Mouse (Mus musculus): ENCODE data around the gene Tmem52. TPM values are rescaled to one million over a fixed set of nuclear protein-coding genes. Genes with fewer than 3 reads are reported as not detected.

Tmem52 gene
- total and polyA plus RNA-seq, 2 experiments from 2014 or later: 0.12 TPM; not detected in 1

DNA sequence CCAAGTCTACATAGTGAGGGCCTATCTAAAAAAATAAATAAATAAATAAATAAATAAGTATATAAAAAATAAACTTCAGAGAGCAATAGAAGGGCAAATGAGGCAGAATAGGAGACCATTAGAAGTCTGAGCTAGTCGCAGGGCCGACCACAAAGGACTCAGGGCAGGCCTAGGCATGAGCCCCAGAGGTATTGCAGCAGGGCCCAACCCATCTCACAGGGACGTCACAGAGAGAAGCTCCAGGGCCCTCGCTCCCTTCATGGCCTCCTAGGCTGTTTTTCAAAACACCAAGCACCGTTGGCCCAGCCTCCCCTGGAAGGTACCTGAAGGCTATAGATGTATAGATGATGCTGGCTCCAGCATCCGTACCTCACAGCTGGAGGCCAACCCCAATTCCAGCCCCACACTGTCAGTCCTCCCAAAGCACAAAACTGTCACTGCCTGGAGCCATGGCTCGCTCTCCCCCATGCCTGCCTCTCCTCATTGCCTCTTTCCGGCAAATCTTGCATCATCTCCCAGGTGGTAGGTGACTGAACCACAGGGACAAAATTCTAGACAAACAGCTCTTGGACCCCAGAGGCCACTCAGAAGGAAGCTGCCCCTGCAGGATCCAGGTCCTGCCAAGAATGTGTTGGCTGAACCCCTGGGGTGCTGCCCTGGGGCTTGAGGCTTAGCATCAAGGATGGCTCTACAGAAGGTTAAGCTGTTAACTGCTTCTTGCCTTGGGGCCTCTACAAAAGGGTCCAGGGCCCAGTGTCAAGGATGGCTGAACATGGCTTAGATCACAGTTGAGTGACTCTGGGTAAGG is 14.0 kb downstream of the Tmem52 start:
- no peak overlapping the region for H3K4me2 ChIP-seq (ENCODE audit: low read depth, low read length)
- H3K4me3 ChIP-seq (ENCODE audit: low read depth, low read length): no peak overlapping the region
- no peaks in the 10 kb centered on the region for H3K36me3 ChIP-seq (replicated peaks; ENCODE audit: control insufficient read depth, insufficient read depth, low read length)
- ATAC-seq (ENCODE audit: insufficient read depth, low read depth) (no peak), DNase-seq (ENCODE audit: low spot score) (no peak)
- no peak overlapping the region for H3K27ac ChIP-seq (ENCODE audit: low read depth)
- H3K27me3 ChIP-seq (ENCODE audit: control insufficient read depth, insufficient read depth, low read length): no peaks in the 10 kb centered on the region
- no peak overlapping the region for H3K9ac ChIP-seq (replicated peaks; ENCODE audit: low read depth, low read length)
- peaks cover 11% of the 10 kb centered on the region for H3K4me1 ChIP-seq (ENCODE audit: control insufficient read depth, insufficient read depth)
- WGBS: 91% methylated on average over 8 of the region's 8 CpGs
- no peak for TF ChIP-seq CTCF (IDR thresholded peaks at IDR 0.05; ENCODE audit: low read depth)
- TF ChIP-seq EP300 (IDR thresholded peaks at IDR 0.05; ENCODE audit: low read depth): no peak
- H3K9me3 ChIP-seq (replicated peaks; ENCODE audit: control insufficient read depth, low read length): no peaks in the 10 kb centered on the region

DNA sequence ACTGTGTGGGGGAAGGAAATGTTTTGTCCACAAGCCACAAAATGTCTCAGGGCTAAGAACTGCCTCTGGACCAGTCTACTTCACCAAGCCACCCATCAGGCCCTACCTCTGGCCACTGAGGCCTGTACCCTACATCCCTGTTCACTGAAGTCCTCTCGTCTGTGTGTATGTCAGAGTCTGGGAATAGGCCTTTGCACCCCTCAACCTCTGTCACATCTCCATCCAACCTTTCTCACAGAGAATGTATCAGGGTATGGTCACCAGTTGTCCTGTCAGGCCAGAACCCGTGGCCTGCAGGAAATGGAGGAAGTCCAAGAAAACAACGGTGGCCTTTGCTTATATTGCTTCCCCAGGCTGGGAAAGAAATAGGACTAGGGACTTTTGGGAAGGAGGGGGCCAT is 16.6 kb downstream of the Tmem52 start:
- DNase-seq (ENCODE audit: low spot score) (no peak), ATAC-seq (ENCODE audit: insufficient read depth, low read depth) (no peak)
- no peak overlapping the region for H3K9ac ChIP-seq (replicated peaks; ENCODE audit: low read depth, low read length)
- WGBS: 64% methylated on average over 3 of the region's 3 CpGs
- H3K27ac ChIP-seq (ENCODE audit: low read depth): peak overlapping the region; percentile 22; the same call in 1 of the 2 replicates
- H3K36me3 ChIP-seq (replicated peaks; ENCODE audit: control insufficient read depth, insufficient read depth, low read length): no peaks in the 10 kb centered on the region
- H3K4me3 ChIP-seq (ENCODE audit: low read depth, low read length): no peak overlapping the region
- no peak overlapping the region for H3K4me2 ChIP-seq (ENCODE audit: low read depth, low read length)
- peaks cover 37% of the 10 kb centered on the region for H3K4me1 ChIP-seq (ENCODE audit: control insufficient read depth, insufficient read depth)
- TF ChIP-seq CTCF (IDR thresholded peaks at IDR 0.05; ENCODE audit: low read depth) (no peak), EP300 (IDR thresholded peaks at IDR 0.05; ENCODE audit: low read depth) (no peak)
- H3K27me3 ChIP-seq (ENCODE audit: control insufficient read depth, insufficient read depth, low read length): no peaks in the 10 kb centered on the region
- no peaks in the 10 kb centered on the region for H3K9me3 ChIP-seq (replicated peaks; ENCODE audit: control insufficient read depth, low read length)

DNA sequence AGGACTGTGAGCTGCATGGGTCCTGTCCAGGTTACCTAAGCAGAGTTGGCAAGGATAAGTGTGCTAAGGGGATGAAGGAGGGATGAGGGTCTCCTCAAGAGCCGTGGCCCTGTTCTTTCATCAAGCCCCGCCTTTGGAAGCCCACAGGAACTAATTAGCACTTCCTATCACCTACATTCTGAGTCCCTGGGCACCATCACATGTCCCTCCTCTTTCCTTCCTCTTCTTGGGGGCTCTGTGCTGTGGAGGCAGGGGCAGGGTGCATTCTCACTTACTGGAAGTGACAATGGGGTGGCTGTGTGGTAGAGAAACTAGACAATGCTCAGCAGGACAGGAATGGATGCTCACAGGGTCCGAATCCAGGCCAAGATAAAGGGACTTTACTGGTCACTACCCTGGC is 18.8 kb downstream of the Tmem52 start:
- DNase-seq (ENCODE audit: low spot score): no peak
- no peaks in the 10 kb centered on the region for H3K9me3 ChIP-seq (replicated peaks; ENCODE audit: control insufficient read depth, low read length)
- TF ChIP-seq EP300 (IDR thresholded peaks at IDR 0.05; ENCODE audit: low read depth): no peak; the same call in 1 of the 2 replicates
- TF ChIP-seq CTCF (IDR thresholded peaks at IDR 0.05; ENCODE audit: low read depth): no peak
- no peaks in the 10 kb centered on the region for H3K27me3 ChIP-seq (ENCODE audit: control insufficient read depth, insufficient read depth, low read length)
- H3K4me2 ChIP-seq (ENCODE audit: low read depth, low read length): no peak overlapping the region
- no peak for ATAC-seq (ENCODE audit: insufficient read depth, low read depth)
- 33% methylated on average over 3 of the region's 3 CpGs for WGBS
- no peaks in the 10 kb centered on the region for H3K36me3 ChIP-seq (replicated peaks; ENCODE audit: control insufficient read depth, insufficient read depth, low read length)
- H3K27ac ChIP-seq (ENCODE audit: low read depth): peak overlapping the region; percentile 86
- peaks cover 36% of the 10 kb centered on the region for H3K4me1 ChIP-seq (ENCODE audit: control insufficient read depth, insufficient read depth)
- H3K9ac ChIP-seq (replicated peaks; ENCODE audit: low read depth, low read length): no peak overlapping the region
- no peak overlapping the region for H3K4me3 ChIP-seq (ENCODE audit: low read depth, low read length)

DNA sequence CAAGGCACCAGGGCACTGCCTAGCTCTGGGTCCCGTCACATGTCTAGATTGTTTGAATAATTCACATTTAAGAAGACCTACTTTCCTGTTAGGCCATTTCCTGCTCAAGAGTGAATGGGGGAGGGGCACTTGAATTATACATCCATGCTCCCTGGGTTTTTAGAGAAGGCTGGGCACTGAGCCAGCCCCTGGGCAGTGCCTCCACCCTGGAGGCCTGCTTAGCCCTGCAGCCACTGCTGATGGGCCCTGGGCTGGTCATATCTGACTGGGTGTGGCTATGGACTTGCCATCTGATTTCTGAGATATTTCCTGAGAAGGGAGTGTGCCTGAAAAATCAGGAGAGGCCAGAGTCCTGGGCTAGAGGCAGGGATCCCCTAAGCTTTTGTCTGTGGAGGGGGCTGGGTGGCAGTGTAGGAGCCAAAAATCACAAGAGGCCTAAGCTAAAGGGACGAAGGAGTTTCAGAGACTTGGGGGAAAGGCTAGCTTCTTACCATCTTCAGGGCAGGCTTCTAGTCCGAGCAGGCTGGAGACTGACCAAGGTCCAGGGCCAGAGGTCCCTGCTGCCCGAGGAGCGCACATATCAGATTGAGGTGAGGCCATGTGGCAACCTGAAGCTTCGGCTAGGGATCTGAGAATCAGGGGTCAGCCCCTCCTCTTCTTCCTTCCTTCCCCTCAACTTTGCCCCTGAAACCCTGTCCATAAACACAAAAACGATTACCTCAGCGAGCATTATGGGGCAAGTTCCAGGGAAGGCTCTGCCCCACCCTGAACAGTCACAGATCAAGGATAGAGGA is 19.5 kb downstream of the Tmem52 start:
- H3K4me3 ChIP-seq (ENCODE audit: low read depth, low read length): no peak overlapping the region
- no peaks in the 10 kb centered on the region for H3K36me3 ChIP-seq (replicated peaks; ENCODE audit: control insufficient read depth, insufficient read depth, low read length)
- H3K4me2 ChIP-seq (ENCODE audit: low read depth, low read length): no peak overlapping the region
- peaks cover 42% of the 10 kb centered on the region for H3K4me1 ChIP-seq (ENCODE audit: control insufficient read depth, insufficient read depth)
- peak; percentile 87 for DNase-seq (ENCODE audit: low spot score)
- no peak for TF ChIP-seq CTCF (IDR thresholded peaks at IDR 0.05; ENCODE audit: low read depth)
- no peak; the same call in 1 of the 2 replicates for TF ChIP-seq EP300 (IDR thresholded peaks at IDR 0.05; ENCODE audit: low read depth)
- H3K27me3 ChIP-seq (ENCODE audit: control insufficient read depth, insufficient read depth, low read length): no peaks in the 10 kb centered on the region
- H3K9ac ChIP-seq (replicated peaks; ENCODE audit: low read depth, low read length): no peak overlapping the region; the same call in 1 of the 2 replicates
- peak; percentile 51 for ATAC-seq (ENCODE audit: insufficient read depth, low read depth)
- H3K27ac ChIP-seq (ENCODE audit: low read depth): peak overlapping the region; percentile 86
- 44% methylated on average over 8 of the region's 8 CpGs for WGBS
- H3K9me3 ChIP-seq (replicated peaks; ENCODE audit: control insufficient read depth, low read length): no peaks in the 10 kb centered on the region

DNA sequence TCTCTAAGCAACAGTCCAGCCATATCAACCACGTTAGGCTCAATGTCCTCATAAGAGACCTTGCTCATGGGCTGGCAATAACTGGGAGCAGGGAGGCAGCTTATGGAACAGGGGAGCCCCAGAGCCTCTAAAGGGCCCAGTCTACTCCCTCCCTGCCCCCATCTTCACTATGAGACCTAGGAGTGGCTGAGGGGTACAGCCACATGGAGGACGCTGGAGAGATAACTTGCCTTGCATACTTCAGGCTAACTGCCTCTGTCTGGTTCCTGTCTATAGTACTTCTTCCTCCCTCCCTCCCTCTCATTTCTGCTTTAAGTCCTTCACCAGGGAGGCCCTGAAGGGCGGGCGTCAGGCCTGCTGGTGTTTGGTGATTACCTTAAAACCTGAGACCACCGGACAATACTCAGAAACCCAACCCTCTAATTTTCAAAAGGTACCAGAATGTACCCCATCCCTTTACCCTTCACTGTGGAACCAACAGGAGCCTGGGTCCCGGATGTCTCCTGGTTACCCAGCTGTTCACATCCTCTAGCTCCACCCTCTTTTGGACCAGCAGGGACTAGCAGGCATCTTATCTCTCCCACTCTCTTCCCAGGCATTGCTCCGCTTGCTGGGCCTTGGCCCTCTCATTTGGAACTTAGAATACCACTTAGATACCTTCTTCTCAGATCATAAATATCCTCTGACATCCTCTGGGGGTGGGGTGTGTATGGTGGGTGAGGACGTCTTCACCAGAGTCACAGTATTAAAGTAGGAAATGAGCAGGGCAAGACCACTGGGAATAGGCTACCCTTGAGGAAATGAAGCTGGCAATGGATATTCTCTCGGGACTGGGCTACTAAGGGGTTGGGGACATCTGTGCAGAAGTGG is 20.4 kb downstream of the Tmem52 start:
- 54% methylated on average over 9 of the region's 9 CpGs for WGBS
- Histone ChIP-seq H3K9me3 (replicated peaks; ENCODE audit: control insufficient read depth, low read length) (no peaks in the 10 kb centered on the region), H3K4me1 (ENCODE audit: control insufficient read depth, insufficient read depth) (peaks cover 52% of the 10 kb centered on the region), H3K4me2 (ENCODE audit: low read depth, low read length) (no peak overlapping the region), H3K36me3 (replicated peaks; ENCODE audit: control insufficient read depth, insufficient read depth, low read length) (no peaks in the 10 kb centered on the region), H3K4me3 (ENCODE audit: low read depth, low read length) (no peak overlapping the region), H3K9ac (replicated peaks; ENCODE audit: low read depth, low read length) (no peak overlapping the region), H3K27me3 (ENCODE audit: control insufficient read depth, insufficient read depth, low read length) (no peaks in the 10 kb centered on the region), H3K27ac (ENCODE audit: low read depth) (peak overlapping the region; percentile 86)
- ATAC-seq (ENCODE audit: insufficient read depth, low read depth) (no peak), DNase-seq (ENCODE audit: low spot score) (no peak)
- TF ChIP-seq CTCF (IDR thresholded peaks at IDR 0.05; ENCODE audit: low read depth): no peak
- TF ChIP-seq EP300 (IDR thresholded peaks at IDR 0.05; ENCODE audit: low read depth): no peak
